Mouse (Mus musculus): ENCODE results near the gene Zfp1.
A peak's percentile ranks its signal among the peaks of the same experiment; 100 is the strongest.

The Zfp1 gene

DNA sequence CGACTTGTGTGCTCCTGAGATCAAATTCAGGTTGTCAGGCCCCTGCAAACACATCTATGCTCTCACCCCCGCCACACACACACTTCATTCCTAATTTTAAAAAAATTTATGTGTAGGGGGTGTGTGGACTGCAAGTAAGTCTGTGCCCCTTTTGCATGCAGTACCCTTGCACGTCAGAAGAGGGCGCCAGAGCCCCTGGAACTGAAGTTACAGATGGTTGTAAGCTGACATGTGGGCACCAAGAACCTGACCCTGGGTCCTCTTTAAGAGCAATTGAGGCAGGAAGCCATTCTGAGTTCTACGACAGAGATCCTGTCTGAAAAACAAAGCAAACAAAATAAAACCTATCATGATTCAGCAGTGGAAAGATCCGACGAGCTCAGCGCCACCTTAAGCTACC lies 33.0 kb downstream of the Zfp1 start:
- peak; percentile 11 for DNase-seq (ENCODE audit: low read depth, low spot score)

DNA sequence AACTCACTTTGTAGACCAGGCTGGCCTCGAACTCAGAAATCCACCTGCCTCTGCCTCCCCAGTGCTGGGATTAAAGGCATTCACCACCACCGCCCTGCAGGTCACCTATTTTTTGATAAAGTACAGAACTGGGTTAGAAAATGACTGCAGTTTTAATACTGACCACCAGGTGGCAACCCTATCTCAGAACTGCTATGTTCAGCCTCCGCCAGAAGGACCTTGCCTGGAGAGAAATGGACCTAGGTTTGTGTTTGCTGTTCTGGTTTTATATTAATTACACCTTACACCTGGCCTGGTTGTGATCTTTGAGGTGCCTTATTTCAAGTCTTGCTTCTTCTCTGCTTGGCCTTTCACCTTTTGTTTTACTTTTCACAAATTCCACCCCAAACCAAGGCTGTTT lies 34.9 kb downstream of the Zfp1 start:
- DNase-seq (ENCODE audit: low read depth, low spot score): peak; percentile 44

DNA sequence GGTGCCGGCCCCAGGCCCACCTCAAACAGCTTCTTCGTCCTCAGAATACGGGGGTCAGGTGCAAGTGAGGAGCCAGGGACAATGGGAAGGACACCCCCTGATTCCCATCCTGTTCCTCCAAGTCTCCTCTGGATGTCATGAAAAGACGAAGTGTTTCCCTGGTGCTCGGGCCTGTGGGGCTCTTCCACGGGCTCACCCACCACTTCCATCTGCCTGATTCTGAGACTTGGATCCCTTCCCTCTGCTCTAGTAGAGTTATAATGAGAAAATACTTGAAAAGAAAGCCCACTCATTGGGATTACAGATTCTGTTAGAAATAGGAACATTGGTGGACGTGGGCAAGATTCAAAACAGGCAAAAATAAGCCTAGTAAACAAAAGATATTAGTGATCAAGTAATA lies 35.6 kb downstream of the Zfp1 start:
- DNase-seq (ENCODE audit: low read depth, low spot score): no peak

DNA sequence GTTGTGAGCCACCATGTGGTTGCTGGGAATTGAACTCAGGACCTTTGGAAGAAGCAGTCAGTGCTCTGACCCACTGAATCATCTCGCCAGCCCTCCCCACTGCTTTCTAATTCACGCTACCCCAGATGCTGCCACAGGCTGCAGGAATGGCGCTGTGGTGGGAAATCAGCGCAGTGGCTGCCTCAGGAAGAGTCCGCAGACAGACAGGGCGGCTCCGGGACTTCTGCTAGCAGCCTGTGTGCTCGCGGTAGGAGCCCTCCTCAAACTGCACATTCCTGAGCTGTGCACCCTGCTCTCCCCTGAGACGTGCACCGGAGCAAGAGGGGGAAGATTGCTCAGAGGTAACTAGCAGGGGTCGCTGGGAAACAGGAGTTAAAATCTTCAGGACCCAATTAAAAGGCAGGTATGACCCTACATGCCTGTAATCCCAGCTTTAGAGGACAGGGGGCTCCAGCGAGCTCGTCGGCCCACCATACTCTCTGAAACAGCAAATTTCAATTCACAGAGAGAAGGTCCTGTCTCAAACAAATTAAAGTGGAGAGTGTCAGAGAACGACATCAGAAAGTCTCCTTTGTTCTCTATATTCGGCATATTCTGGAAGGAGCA lies 37.3 kb downstream of the Zfp1 start:
- no peak for DNase-seq (ENCODE audit: low read depth, low spot score)

DNA sequence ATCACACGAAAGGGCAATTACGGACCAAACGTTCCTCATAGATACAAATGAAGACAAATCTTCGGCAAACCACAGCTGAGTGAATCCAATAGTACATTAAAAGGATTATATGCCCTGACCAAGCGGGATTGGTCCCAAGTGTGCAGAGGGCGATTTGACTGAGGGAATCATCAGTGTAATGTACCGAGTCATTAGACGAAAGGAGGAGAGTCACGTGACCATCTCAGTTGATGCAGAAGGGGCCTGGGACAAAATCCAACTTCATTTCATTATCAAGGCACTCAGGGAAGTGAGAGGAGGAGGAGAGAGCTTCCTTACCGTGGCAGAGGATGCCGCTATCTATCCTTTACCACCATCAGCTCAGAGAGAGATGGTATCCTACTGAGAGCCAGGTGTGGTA lies 38.0 kb downstream of the Zfp1 start:
- DNase-seq (ENCODE audit: low read depth, low spot score): no peak

DNA sequence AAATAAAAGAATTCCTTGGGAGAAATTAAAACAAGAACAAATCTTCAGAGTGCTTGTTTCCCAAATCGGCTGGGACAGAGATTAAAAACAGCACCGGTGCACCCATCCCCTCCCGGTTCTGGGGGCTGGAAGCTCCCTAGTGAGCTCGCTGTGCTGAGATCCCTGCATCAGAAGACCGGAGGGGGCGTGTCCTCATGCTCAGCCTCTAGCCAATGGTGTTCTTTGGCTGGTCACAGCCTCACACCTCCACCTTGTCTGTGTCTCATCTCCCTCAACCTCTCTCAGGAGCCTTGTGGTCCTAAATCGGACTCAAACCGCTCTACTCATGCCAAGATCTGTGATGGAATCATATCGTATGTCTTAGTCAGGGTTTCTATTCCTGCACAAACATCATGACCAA lies 39.3 kb downstream of the Zfp1 start:
- no peak for DNase-seq (ENCODE audit: low read depth, low spot score)

DNA sequence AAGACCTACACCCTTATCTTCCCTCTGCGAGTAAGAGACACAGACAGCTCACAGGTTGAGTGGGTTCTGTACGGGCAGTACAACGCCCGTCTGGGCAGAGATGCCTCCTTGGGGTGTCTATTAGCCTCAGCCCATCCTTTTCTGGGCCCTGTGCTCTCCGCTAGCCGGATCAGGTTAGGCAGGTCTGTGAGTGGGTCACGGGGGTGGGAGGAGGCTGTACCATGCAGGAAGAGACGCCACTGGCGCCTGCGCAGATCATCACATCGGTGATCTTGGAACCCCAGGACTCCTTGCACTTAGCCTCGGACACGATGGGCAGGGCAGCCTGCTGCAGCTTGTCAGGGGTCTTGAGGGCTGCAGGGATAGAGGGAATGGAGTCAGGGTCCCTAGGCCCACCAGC lies 43.7 kb downstream of the Zfp1 start:
- DNase-seq (ENCODE audit: low read depth, low spot score): no peak

DNA sequence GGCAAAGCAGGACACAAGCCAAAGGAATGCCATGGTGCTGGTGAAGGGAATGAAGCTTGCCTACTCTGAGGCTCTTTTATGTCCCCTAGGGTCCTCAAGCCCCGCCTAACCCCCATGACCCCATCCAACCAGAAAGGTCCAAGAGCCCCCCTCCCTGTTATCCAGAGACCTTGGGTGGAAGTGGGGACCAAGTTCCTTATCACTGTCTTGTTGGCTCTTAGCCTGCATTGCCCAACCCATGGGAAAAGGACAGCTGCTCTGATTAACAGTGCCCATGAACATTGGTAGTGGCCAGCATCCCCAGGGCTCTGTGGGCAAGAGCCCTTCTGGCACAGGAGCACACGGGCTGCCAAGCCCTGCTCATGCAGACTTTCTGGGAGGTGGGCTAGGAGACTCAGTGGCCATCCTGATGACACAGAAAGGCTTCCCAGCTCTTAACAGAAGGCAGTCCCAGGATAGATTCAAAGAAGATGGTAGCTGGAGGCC lies 47.8 kb downstream of the Zfp1 start, which contains the start of gene Ctrb1:
Gene Ctrb1, minus strand, starts transcription at position 51 of the 486 bp plus-strand sequence.
- DNase-seq (ENCODE audit: low read depth, low spot score): no peak

DNA sequence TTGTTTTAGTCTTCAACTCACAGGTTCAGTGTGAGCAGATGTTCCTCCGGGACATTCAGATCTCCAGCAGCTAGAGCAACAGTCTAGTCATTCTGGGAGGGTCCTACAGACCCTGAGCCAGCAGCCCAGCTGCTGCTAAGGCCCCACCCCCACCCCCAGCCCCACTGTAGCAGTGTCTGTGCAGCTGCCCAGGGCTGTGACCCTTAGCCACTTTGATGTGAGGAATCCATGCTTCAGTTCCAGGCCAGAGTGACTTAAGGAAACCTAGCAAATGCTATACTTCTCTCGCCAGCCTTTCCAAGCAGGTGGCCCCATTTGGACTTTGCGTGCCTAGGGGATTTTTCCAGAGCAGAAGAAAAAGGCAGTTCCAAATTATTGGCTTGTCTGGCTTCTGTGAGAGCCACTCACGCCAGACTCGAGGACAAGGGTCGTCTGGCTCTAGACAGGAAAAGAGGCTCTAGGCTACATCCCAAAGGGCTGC lies 50.1 kb downstream of the Zfp1 start:
- DNase-seq (ENCODE audit: low read depth, low spot score): no peak

DNA sequence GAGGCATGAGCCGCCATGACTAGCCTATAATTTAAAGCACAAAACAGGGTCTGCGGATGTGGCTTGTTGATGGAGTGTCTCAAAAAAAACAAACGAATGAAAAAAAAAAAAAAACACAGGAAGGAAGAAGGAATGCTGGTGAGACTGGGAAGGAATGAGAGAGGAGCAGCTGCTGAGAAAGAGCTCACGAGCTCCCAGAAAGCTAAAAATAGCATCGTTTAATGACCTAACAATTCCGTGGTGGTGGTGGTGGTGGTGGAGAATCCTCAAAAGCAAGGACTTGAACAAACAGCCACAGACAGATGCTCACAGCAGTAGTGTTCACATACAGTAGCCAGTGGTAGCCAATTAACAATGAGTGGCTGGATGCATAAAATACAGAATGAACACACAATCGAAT lies 52.2 kb downstream of the Zfp1 start:
- no peak for DNase-seq (ENCODE audit: low read depth, low spot score)

DNA sequence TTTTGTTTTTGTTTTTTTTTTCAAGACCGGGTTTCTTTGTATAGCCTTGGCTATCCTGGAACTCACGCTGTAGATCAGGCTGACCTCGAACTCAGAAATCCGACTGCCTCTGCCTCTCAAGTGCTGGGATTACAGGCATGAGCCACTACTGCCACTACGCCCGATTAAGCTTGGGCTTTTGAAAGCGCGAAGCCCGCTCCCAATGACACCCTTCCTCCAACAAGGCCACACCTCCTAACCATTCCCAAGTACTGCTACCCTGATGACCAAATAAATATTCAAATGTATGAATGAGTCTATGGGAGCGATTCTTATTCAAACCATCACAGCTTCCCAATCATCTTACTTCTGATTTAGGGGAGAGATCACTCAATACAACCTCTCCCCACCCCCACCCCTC lies 54.5 kb downstream of the Zfp1 start:
- no peak for DNase-seq (ENCODE audit: low read depth, low spot score)

DNA sequence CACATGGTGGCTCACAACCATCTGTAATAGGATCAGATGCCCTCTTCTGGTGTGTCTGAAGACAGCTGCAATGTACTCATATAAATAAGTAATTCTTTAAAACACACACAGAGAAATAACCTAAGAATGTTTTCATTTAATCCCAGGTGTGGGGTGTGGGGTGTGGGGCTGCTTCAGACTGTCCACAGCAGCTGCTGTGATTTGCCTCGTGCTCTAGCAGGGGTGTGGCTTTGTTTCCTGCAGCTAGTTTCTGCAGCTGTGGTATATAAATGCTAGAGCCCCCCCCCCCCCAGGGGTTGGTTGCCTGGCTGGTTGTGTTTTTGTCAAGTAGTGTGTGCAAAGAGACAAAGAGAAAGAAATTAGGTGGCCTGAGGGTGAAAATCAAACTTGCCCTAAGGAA lies 55.8 kb downstream of the Zfp1 start:
- DNase-seq (ENCODE audit: low read depth, low spot score): no peak

DNA sequence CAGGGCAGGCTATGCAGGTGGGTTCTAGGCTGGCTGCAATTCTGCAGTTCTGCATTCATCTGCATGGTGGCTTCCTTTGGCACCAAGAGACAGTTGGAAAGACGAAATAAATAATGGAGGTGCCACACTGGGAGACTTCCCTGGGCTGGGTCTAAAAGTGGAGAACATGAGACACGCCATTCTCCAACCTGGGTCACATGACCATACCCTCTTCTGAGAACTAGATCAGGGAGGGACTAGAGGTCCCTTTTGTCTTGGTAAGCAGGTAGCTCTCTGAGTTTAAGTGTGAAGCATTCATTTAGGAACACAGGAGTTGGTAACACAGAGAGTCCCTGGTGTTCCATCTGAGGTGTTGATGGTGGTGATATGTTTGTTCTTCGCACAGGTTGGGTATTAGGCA lies 57.0 kb downstream of the Zfp1 start:
- DNase-seq (ENCODE audit: low read depth, low spot score): no peak

DNA sequence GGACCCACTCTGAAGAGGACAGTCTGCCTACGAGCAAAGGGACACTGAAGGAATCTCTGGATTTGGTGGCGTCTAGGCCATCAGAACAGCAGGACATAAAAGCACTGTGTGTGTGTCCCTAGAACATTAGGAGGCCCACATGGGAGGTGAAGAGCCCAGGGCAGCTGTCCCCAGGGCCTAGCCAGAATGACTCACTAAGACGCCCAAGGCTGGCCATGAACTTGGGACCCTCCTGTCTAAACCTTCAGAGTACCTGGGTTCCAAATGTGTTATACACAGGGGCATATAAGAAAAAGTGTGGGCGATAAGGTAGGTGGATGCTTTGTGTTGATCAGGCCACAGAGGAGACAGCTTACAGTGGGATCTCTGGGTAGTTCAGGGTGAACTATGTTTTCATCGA lies 57.5 kb downstream of the Zfp1 start:
- no peak for DNase-seq (ENCODE audit: low read depth, low spot score)

DNA sequence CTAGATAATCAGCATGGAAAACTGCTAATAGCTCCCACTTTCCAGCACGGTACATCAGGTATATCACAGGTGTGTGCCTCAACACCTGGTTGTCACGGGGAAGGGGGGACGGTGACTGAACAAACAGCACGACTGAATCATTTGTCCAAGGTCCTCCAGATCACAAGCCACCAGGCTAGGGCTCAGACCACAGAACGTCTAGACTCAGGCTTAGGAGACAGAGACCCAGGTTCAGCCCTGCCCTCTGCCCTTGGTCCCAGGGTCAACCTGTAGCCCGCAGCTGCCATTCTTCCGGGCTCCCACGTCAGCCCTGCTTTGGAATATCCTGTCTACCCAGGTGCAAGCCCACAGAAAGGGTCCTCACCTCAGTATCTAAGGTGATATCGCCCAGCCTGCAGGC lies 58.2 kb downstream of the Zfp1 start:
- DNase-seq (ENCODE audit: low read depth, low spot score): no peak

DNA sequence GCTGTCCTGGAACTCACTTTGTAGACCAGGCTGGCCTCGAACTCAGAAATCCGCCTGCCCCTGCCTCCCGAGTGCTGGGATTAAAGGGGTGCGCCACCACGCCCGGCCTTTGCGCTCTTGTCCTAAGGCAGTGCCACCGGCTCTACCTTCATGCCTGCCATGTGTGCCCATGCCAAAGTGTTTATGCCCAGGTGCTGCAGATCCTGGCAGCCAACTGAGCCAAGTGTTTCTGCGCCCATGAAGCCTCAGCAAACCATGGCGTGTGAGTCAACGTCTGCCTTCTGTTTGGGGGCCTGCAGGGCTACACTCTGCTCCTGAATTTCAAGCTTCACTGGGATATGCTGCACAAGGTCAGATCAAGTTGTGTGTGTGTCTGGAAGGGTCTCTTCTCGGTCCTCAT lies 61.4 kb downstream of the Zfp1 start:
- DNase-seq (ENCODE audit: low read depth, low spot score): no peak

DNA sequence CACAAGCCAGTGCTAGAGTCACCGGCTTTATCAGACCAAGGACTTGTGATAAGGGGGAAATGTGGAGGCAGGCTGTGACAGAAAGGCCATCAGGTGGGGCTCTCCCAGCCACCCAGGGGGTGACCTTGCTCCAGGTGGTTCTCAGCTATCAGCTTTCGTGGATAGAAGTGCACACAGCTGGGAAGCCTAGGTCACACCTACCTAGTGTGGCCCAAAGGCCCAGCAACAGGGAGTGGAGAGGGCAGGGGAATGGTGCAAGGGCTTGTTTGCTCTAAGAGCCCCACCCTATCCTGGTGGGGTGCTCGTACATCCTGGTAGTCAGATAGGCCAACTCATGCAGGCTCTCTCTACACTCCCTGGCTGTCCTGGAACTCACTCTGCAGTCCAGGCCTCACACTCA lies 62.0 kb downstream of the Zfp1 start:
- no peak for DNase-seq (ENCODE audit: low read depth, low spot score)

DNA sequence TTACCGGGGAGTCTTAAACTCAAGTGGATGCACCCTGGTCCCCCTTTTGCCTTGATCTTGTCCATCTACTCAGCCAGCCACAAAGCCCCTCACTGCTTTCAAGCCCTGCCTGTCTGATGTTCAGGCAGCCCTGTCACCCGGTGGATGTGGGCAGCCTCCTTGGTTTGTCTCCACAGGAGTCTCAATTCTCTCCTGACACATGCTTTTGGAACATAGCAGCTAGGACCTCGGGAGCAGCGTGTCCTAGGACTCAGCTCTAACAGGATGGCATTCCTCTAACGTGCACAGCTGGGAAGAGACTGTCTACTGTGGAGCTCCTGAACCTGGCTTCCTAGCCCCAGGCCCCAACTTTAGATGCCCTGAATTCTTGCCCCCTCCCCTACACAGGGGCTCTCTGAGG lies 62.5 kb downstream of the Zfp1 start:
- DNase-seq (ENCODE audit: low read depth, low spot score): no peak

DNA sequence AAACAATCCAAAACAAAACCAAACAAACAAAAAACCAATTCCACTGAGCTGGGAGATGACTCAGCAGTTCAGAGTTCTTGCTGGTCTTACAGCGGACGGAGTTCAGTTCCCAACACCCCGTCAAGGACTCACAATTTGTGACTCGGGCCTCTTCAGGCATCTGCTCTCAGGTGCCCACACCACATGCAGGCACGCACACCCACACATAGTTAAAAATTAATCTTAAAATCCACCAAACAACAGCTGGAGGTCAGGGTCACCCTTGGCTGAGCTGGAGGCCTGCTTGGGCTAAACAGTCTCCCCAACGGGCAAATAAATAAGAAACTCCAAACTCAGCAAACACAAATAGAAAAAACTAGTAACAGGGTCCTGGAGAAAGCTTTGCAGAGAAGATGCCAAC lies 65.1 kb downstream of the Zfp1 start:
- DNase-seq (ENCODE audit: low read depth, low spot score): no peak

DNA sequence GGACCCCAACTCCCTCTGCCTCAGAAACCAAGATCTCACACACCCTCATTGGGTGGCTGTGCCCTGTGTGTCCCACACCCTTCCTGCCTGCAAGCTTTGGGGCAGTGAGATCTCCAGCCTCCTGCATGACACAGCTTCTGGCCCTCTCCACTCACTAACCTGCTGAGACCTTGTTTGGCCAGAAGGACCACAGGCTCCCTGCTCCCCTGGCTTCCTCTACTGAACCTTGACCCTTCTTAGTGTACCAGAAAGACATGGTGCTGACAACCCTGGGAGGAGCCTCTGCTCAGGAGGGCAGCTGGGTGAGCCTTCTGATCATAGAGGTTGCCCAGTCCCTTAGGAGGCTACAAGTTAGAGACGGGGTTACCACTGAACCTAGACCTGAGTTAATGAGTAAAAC lies 66.0 kb downstream of the Zfp1 start:
- no peak for DNase-seq (ENCODE audit: low read depth, low spot score)

DNA sequence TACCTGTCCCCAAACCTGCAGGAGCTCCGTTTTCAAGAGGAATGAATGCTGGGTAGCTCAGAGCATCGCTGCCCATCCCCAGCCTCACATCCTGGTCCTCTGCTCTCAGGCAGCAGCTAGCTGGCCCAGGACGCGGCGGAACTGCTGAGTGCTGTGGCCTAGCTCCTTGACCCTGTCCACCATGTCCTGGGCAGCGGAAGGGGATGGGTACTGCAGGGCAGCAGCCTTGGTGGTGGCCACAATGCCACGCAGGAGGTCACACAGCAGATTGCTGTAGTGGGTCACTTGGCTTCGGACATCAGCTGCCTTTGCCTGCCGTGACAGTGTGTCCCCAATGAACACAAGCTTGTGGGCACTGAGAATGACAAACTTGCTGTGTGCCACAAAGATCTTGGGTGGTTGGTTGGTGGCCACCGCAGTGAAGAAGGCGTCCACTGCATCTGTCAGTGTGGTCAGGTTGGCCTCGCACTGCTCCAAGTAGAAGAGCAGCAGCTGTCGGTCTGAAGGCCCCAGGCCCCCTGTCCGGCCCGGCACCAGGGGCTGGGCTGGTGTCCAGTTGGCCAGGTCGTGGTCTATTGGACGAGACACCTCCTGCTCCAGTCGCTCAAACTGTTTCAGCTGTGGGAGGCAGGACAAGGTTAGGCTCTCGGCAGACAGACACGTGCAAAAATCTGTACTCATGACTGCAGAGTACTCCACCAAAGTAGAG lies 67.7 kb downstream of the Zfp1 start:
- DNase-seq (ENCODE audit: low read depth, low spot score): no peak

DNA sequence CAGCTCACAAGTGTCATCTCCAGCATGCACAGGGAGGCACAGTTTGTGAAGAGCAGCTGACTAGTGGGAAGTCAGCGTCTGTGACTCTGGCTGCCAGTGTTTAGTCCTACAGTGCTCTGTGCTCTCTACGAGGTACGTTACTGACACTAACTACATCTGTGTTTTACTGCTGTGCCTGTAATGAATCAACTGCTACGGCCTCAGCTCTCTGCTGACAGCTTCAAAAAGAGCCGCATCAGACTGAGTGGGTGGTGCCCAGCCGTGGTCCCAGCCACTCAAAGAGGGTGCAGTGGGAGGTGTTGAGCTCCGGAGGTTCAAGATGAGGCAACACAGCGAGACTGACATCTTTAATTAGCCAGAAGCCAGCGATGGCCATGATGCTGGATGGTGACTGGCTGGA lies 68.9 kb downstream of the Zfp1 start:
- DNase-seq (ENCODE audit: low read depth, low spot score): no peak

DNA sequence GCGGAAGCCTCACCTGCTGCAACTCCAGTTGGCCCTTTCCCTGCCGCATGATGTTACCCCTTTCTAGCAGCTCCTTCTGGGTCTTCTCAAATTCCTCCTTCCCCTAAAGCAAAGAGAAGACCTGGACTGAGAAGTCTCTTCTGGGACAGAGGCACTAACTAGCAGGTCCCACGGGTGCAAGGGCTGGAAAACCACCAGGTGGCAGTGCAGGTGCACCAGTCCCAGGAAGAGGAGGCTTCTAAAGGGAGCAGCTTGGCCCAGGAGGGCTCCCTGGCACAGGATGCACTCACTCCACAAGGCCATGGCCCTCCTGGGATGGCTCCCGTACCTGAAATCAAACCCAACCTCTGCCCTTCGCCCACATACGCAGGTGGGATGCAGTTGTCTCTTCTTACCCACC lies 69.4 kb downstream of the Zfp1 start:
- no peak for DNase-seq (ENCODE audit: low read depth, low spot score)

DNA sequence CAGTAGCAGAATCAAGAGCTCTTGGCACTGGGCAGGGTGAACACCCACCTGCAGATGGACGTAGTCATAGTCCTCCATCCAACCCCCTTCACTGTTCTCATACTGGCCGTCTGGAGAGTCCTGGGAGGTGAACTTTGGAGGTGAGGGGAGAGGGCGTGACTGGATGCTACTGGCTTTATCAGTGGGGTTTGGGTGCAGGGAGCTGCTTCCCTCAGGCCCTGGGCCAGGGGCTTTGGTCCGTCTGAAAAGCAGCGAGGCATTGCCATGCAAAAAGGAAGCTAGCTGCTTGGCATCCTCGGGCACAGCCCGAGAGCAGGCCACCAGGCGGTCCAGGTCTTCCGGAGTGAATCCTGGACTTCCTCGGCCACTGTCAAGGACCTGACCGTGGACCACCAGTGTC lies 70.1 kb downstream of the Zfp1 start:
- DNase-seq (ENCODE audit: low read depth, low spot score): no peak
